ENCODE assay signal across 8 mouse cellular contexts in genomic region chr13:59251252-59252006, GRCm38 (mm10).
DNase-seq lines count a peak whose midpoint lies in the region; ATAC-seq lines count a peak whose summit lies in the region.

No protein-coding gene starts in this region.

- H3K4me3 ChIP-seq in embryonic facial prominence, embryonic 10.5 days, result no peak overlapping the region
- H3K4me3 ChIP-seq in midbrain, embryonic 15.5 days, result no peak overlapping the region
- H3K4me3 ChIP-seq in liver, embryonic 11.5 days (ENCODE audit: low read depth, low read length), result no peak overlapping the region

- no peak overlapping the region for H3K27ac ChIP-seq in embryonic facial prominence, embryonic 10.5 days (replicated peaks)
- peak overlapping the region; percentile 75 for H3K27ac ChIP-seq in midbrain, embryonic 15.5 days
- no peak overlapping the region for H3K27ac ChIP-seq in liver, embryonic 11.5 days (ENCODE audit: low read depth, low read length)

- no peaks in the 10 kb centered on the region for H3K36me3 ChIP-seq in embryonic facial prominence, embryonic 10.5 days (replicated peaks)
- no peaks in the 10 kb centered on the region for H3K36me3 ChIP-seq in midbrain, embryonic 15.5 days (replicated peaks)
- H3K36me3 ChIP-seq in liver, embryonic 11.5 days (ENCODE audit: control insufficient read depth, insufficient read depth, low read length), result no peaks in the 10 kb centered on the region

- intact Hi-C loops in gastrocnemius, postnatal 36 days (cut with DNase I), result no loop called here

- peaks cover 30% of the 10 kb centered on the region for H3K4me1 ChIP-seq in embryonic facial prominence, embryonic 10.5 days
- peaks cover 33% of the 10 kb centered on the region for H3K4me1 ChIP-seq in midbrain, embryonic 15.5 days
- H3K4me1 ChIP-seq in liver, embryonic 11.5 days (replicated peaks; ENCODE audit: control insufficient read depth, insufficient read depth, low read length), result no peaks in the 10 kb centered on the region

- H3K9me3 ChIP-seq in embryonic facial prominence, embryonic 10.5 days, result no peaks in the 10 kb centered on the region
- no peaks in the 10 kb centered on the region for H3K9me3 ChIP-seq in midbrain, embryonic 15.5 days
- no peaks in the 10 kb centered on the region for H3K9me3 ChIP-seq in liver, embryonic 11.5 days (ENCODE audit: control insufficient read depth, low read length)

- peak; percentile 8 for DNase-seq in ES-CJ7 (ENCODE audit: low read depth, low spot score)
- DNase-seq in embryonic facial prominence, embryonic 10.5 days (ENCODE audit: low spot score), result peak; percentile 24
- DNase-seq in layer of hippocampus, adult 18-20 months (ENCODE audit: low spot score in 2 of 2), result peak; percentile 42 to 65
- no peak for DNase-seq in gastrocnemius, postnatal 36 days
- DNase-seq in liver, embryonic 11.5 days (ENCODE audit: low spot score), result no peak
- DNase-seq in urinary bladder, postnatal 4 days (ENCODE audit: low spot score in 2 of 2), result no peak
- no peak for DNase-seq in urinary bladder, postnatal 10 days (ENCODE audit: low spot score)

- H3K27me3 ChIP-seq in embryonic facial prominence, embryonic 10.5 days (replicated peaks; ENCODE audit: low read depth, poor library complexity, severe bottlenecking), result no peaks in the 10 kb centered on the region
- no peaks in the 10 kb centered on the region for H3K27me3 ChIP-seq in midbrain, embryonic 15.5 days (replicated peaks)
- no peaks in the 10 kb centered on the region for H3K27me3 ChIP-seq in liver, embryonic 11.5 days (replicated peaks; ENCODE audit: control insufficient read depth, insufficient read depth, low read length)

- H3K9ac ChIP-seq in midbrain, embryonic 15.5 days, result no peak overlapping the region
- H3K9ac ChIP-seq in liver, embryonic 11.5 days (ENCODE audit: low read depth, low read length), result no peak overlapping the region

- ATAC-seq in midbrain, embryonic 15.5 days (replicated peaks), result peak; percentile 84
- ATAC-seq in liver, embryonic 11.5 days (replicated peaks; ENCODE audit: low FRiP score), result no peak

- H3K4me2 ChIP-seq in midbrain, embryonic 15.5 days, result peak overlapping the region; percentile 14
- no peak overlapping the region for H3K4me2 ChIP-seq in liver, embryonic 11.5 days

- WGBS in embryonic facial prominence, embryonic 10.5 days, result 58% methylated on average over 12 of the region's 12 CpGs
- 45% methylated on average over 12 of the region's 12 CpGs for WGBS in midbrain, embryonic 15.5 days
- 63% methylated on average over 12 of the region's 12 CpGs for WGBS in liver, embryonic 11.5 days

Comparison
In these comparisons a context has a peak if more than half of its experiments do, and no peak if none do; other contexts are left out.
1. DNase-seq: peak in ES-CJ7 (single experiment), embryonic facial prominence, embryonic 10.5 days (single experiment) and layer of hippocampus, adult 18-20 months (2 of 2); none in gastrocnemius, postnatal 36 days (0 of 2), liver, embryonic 11.5 days (single experiment), urinary bladder, postnatal 4 days (0 of 2) and urinary bladder, postnatal 10 days (single experiment).